Mouse (Mus musculus) C2C12 (cell line): ENCODE results near the gene Usf2. TPM values are rescaled to one million over a fixed set of nuclear protein-coding genes. Genes with fewer than 3 reads are reported as not detected.
"Not testable (repeated sequence)": the region's sequence is repeated elsewhere in the genome, so short reads cannot be mapped to it uniquely, and the experiment has no call there.

ENCODE experiments used
- H3K27me3 ChIP-seq: one replicate; pipeline ENCODE4 v1.6.1; 2011; ENCODE audit not compliant: control insufficient read depth, insufficient read depth, insufficient read length
- H3K36me3 ChIP-seq: one replicate; pipeline ENCODE4 v1.6.1; 2011; ENCODE audit not compliant: control insufficient read depth, insufficient read depth
- H3K4me3 ChIP-seq: one replicate; pipeline ENCODE4 v1.5.1; 2011; ENCODE audit warnings: mild to moderate bottlenecking, control low read depth; ENCODE audit not compliant: poor library complexity, insufficient read depth, severe bottlenecking
- H3K79me2 ChIP-seq: one replicate; pipeline ENCODE4 v1.6.1; 2011; ENCODE audit not compliant: control insufficient read depth, insufficient read depth
- H3K79me3 ChIP-seq: one replicate; pipeline ENCODE4 v1.6.1; 2011; ENCODE audit warnings: low read depth, control low read depth
- H3ac ChIP-seq: one replicate; pipeline ENCODE3; 2011; ENCODE audit warnings: low read depth; ENCODE audit not compliant: control insufficient read depth, insufficient read length
- CEBPB ChIP-seq: IDR thresholded peaks from one replicate; pipeline ENCODE4 v1.6.1; 2011; ENCODE audit warnings: low read depth, mild to moderate bottlenecking, control low read depth, moderate library complexity
- CTCF ChIP-seq: IDR thresholded peaks from one replicate; pipeline ENCODE4 v1.5.1; 2011; ENCODE audit not compliant: control insufficient read depth, insufficient read depth, insufficient read length
- FOSL1 ChIP-seq: IDR thresholded peaks from one replicate; pipeline ENCODE4 v1.8.0; 2011; ENCODE audit warnings: mild to moderate bottlenecking, low read length; ENCODE audit not compliant: poor library complexity, insufficient read depth, severe bottlenecking
- MAX ChIP-seq: IDR thresholded peaks from one replicate; pipeline ENCODE4 v1.6.1; 2011; ENCODE audit warnings: mild to moderate bottlenecking, control low read depth
- MYOD1 ChIP-seq: IDR thresholded peaks from one replicate; pipeline ENCODE4 v1.6.1; 2011; ENCODE audit warnings: low read depth; ENCODE audit not compliant: control insufficient read depth, insufficient read length
- MYOG ChIP-seq: IDR thresholded peaks from one replicate; pipeline ENCODE4 v1.6.1; 2011; ENCODE audit not compliant: control insufficient read depth, insufficient read length; ENCODE audit errors: extremely low read depth
- USF1 ChIP-seq: IDR thresholded peaks from one replicate; pipeline ENCODE4 v1.6.1; 2011; ENCODE audit warnings: low read depth, mild to moderate bottlenecking, control low read depth, moderate library complexity
- polyA plus RNA-seq: library from polyadenylated mRNA; unstranded; fragments of >200 nt; fragmentation: generic; extraction: Trizol; gene quantifications from one replicate; pipeline ENCODE4 v1.2.1, GENCODE M21; 2012; ENCODE audit warnings: missing spikeins

The Usf2 gene
- polyA plus RNA-seq, 1 experiment = 86.1 TPM

DNA sequence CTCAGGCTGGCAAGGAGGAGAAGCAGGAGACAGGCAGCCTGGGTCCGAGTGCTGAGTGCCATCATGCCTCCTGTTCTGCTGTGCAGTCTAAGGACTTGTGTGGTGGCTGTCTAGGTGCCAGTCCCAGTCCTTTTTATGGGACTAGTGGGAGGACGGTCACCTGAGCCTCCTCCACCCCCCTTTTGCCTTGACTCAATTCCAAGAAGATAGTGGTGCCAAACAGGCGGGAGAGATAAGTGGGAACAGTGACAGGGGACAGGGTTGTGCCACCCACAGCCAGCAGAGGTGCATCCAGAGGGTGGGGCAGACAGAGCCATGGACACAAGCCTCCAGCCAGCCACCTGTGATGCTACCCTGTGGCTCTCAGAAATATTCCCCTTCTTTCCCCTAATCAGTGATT lies 32.5 kb downstream of the Usf2 start:
- H3ac ChIP-seq = no peak overlapping the region
- TF ChIP-seq USF1 = no peak
- TF ChIP-seq FOSL1 = no peak
- TF ChIP-seq MYOD1 = no peak
- no peak for TF ChIP-seq MAX
- TF ChIP-seq CEBPB = no peak
- no peak for TF ChIP-seq MYOG
- TF ChIP-seq CTCF = no peak
- no peaks in the 10 kb centered on the region for H3K36me3 ChIP-seq
- no peaks in the 10 kb centered on the region for H3K79me2 ChIP-seq
- H3K79me3 ChIP-seq = no peaks in the 10 kb centered on the region
- no peaks in the 10 kb centered on the region for H3K27me3 ChIP-seq
- H3K4me3 ChIP-seq = no peak overlapping the region

DNA sequence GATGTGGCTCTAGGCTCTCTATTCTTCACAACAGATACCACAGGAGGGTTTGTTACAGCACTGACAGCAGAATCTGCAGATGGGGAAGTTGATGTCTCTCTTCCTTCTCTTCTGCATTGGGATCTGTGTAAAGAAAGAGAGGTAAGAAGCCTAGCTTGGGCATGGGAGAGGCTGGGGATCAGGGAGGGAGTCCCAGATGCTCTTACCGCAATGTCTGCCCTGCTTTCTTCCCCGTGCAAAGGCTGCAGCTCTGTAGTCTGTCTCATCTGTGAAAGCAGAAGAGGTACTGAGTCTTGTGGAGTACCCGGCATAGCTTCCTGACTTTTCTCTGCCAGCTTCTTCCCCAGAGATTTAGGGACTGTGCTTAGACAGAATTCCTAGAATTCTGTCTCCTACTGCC lies 34.1 kb downstream of the Usf2 start:
- not testable (repeated sequence) for H3K79me2 ChIP-seq, H3K79me3 ChIP-seq, H3K4me3 ChIP-seq, H3K27me3 ChIP-seq, H3K36me3 ChIP-seq, H3ac ChIP-seq

DNA sequence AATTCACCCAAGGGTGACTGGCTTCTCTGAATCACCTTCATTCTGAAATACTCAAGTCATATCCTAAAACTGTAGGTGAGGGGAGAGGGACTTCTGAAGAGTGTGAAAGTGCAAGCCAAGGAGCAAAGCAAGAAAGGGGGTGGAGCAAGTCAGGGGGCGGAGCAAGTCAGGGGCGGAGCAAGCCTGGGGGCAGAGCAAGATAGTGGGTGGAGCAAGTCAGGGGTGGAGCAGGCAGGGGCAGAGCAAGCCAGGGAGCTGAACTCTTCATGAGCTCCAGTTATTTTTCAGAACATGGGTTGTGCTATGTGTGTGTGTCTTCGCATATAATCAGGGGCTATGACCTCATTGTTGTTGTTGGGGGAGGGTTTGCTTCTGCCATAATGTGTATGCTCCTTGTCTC lies 36.4 kb downstream of the Usf2 start:
- Histone ChIP-seq H3K79me3 (no peaks in the 10 kb centered on the region), H3ac (no peak overlapping the region), H3K36me3 (no peaks in the 10 kb centered on the region), H3K27me3 (peaks cover 11% of the 10 kb centered on the region), H3K4me3 (no peak overlapping the region), H3K79me2 (no peaks in the 10 kb centered on the region)
- TF ChIP-seq FOSL1 (no peak), MYOD1 (no peak), CTCF (no peak), MYOG (no peak), USF1 (no peak), CEBPB (no peak), MAX (no peak)

DNA sequence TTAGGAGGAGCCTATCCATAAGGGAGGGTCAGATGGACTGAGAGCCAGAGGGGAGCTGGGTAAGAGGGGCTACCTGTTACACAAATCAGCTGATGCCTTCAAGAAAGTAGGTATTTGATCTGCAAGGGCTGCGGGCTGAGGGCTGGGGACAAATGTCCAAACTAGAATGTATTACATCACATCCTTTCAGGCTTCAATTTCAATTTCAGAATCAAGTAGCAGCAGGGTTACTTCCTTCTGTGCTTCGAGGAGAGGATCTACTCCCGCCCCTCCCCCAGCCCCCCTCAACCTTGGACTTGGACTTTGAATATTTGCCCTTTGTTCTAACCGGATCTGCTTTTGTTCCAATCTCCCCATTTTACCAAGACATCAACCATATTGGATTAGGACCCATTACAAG lies 39.4 kb downstream of the Usf2 start:
- TF ChIP-seq MYOG (no peak), MYOD1 (no peak), CEBPB (no peak), MAX (no peak), CTCF (no peak), FOSL1 (no peak), USF1 (no peak)
- Histone ChIP-seq H3ac (no peak overlapping the region), H3K79me3 (no peaks in the 10 kb centered on the region), H3K79me2 (no peaks in the 10 kb centered on the region), H3K4me3 (no peak overlapping the region), H3K36me3 (no peaks in the 10 kb centered on the region), H3K27me3 (peaks cover 29% of the 10 kb centered on the region)

DNA sequence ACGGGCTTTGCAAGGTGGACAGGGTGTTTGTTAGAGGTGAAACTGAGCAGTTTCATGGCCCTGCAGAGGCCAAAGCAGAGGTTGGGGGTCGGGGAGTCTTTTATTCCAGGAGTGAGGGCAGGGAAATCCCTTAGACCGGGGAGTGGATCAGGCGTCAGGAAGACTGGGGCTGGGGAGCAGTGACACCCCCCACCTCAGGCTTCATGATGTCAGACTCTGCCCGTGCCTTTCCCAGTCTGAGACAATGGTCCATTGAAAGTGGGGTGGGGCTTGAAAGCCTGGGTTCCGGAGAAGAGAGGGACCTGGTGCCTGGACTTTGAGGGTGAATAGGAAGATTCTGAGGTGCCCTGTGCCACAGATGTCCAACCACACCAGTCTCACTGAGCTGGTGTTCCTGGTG lies 39.9 kb downstream of the Usf2 start:
- H3K27me3 ChIP-seq = peaks cover 29% of the 10 kb centered on the region
- no peak for TF ChIP-seq FOSL1
- TF ChIP-seq MAX = no peak
- no peak for TF ChIP-seq CTCF
- TF ChIP-seq CEBPB = no peak
- TF ChIP-seq MYOG = no peak
- TF ChIP-seq USF1 = no peak
- TF ChIP-seq MYOD1 = no peak
- H3ac ChIP-seq = no peak overlapping the region
- H3K79me3 ChIP-seq = no peaks in the 10 kb centered on the region
- no peaks in the 10 kb centered on the region for H3K36me3 ChIP-seq
- no peak overlapping the region for H3K4me3 ChIP-seq
- no peaks in the 10 kb centered on the region for H3K79me2 ChIP-seq

DNA sequence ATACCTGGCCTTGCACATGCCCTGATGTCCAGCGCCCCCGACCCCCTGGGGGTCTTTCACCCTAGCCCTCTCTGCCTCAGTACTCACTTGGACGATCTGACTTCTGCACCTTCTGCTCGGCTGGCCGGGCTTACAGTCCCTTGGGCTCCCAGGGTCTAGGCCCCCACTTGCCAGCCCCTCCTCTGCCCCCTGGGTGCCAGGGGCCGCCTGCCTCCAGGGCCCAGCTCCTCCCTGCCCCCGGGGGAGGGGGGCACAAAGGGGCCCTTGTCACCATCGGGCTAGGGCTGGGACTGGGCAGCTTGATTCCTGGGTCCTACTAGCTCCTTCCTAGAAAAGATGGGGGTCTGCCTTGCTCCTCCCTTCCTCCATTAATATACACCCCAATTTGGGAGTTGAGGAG lies 41.9 kb downstream of the Usf2 start, which contains the start of gene Mag:
TSS of gene Mag (minus strand) at position 142 of the 400 bp plus-strand sequence.
- Histone ChIP-seq H3K4me3 (no peak within 1 kb of the TSS), H3K27me3 (peaks cover 34% of the 10 kb centered on the region), H3ac (no peak within 1 kb of the TSS), H3K36me3 (no peaks in the 10 kb centered on the region), H3K79me3 (no peaks in the 10 kb centered on the region), H3K79me2 (no peaks in the 10 kb centered on the region)
- no peak for TF ChIP-seq CEBPB
- TF ChIP-seq USF1 = no peak
- no peak for TF ChIP-seq MYOG
- no peak for TF ChIP-seq FOSL1
- no peak for TF ChIP-seq CTCF
- TF ChIP-seq MYOD1 = no peak
- TF ChIP-seq MAX = no peak
